Mouse (Mus musculus) liver, embryonic 15.5 days (tissue): ENCODE measurements around the gene Vmn2r45. TPM values are rescaled to one million over a fixed set of nuclear protein-coding genes. Genes with fewer than 3 reads are reported as not detected.
"Not testable (repeated sequence)": the region's sequence is repeated elsewhere in the genome, so short reads cannot be mapped to it uniquely, and the experiment has no call there.

Source experiments
- ATAC-seq: fragments of 200-750 bp; cut with Nextera tagmentation; 2 replicates; pipeline ENCODE4 v1.8.0; 2017; ENCODE audit warnings: moderate number of reproducible peaks, mild to moderate bottlenecking, moderate library complexity; ENCODE audit not compliant: insufficient read depth
- H3K27ac ChIP-seq: fragments of 300-500 bp; sonication (generic); replicated peaks from 2 replicates; pipeline ENCODE4 v1.5.1; 2015; ENCODE audit warnings: mild to moderate bottlenecking, inconsistent platforms
- H3K27me3 ChIP-seq: fragments of 300-500 bp; sonication (generic); 2 replicates; pipeline ENCODE4 v1.6.1; 2015; ENCODE audit warnings: mild to moderate bottlenecking, inconsistent platforms
- H3K36me3 ChIP-seq: fragments of 300-500 bp; sonication (generic); replicated peaks from 2 replicates; pipeline ENCODE4 v1.6.1; 2015; ENCODE audit warnings: moderate library complexity, mild to moderate bottlenecking, inconsistent platforms
- H3K4me1 ChIP-seq: fragments of 300-500 bp; sonication (generic); replicated peaks from 2 replicates; pipeline ENCODE4 v1.6.1; 2015; ENCODE audit warnings: inconsistent platforms
- H3K4me2 ChIP-seq: fragments of 300-500 bp; sonication (generic); 2 replicates; pipeline ENCODE4 v1.6.1; 2015; ENCODE audit warnings: moderate library complexity, mild to moderate bottlenecking, inconsistent platforms
- H3K4me3 ChIP-seq: fragments of 300-500 bp; sonication (generic); replicated peaks from 2 replicates; pipeline ENCODE4 v1.5.1; 2015; ENCODE audit warnings: mild to moderate bottlenecking, inconsistent platforms
- H3K9ac ChIP-seq: fragments of 300-500 bp; sonication (generic); 2 replicates; pipeline ENCODE4 v1.6.1; 2015; ENCODE audit warnings: moderate library complexity, mild to moderate bottlenecking, inconsistent platforms
- H3K9me3 ChIP-seq: fragments of 300-500 bp; sonication (generic); replicated peaks from 2 replicates; pipeline ENCODE4 v1.6.1; 2016; ENCODE audit warnings: inconsistent platforms
- WGBS: fragments of 180-500 bp; shearing (Covaris S2); methylation state at CpG from one replicate; pipeline ENCODE4 v1.1.7; 2015; ENCODE audit warnings: mixed read lengths; ENCODE audit not compliant: insufficient replicate concordance; 5-methylcytosine and 5-hydroxymethylcytosine counted together
- polyA plus RNA-seq: library from polyadenylated mRNA; unstranded; fragments of >200 nt; fragmentation: Nextera tagmentation; extraction: Ambion mirVana; gene quantifications from 2 replicates; pipeline ENCODE4 v1.2.1, GENCODE M21; 2015

Gene Vmn2r45
- polyA plus RNA-seq, result not detected in 2 replicates

GRCm38 (mm10) chr7:8488975-8489374, at the start of gene Vmn2r45:
Gene Vmn2r45, minus strand, starts transcription at chr7:8489075.
- not testable (repeated sequence) for ATAC-seq, H3K4me3 ChIP-seq, H3K36me3 ChIP-seq, H3K4me2 ChIP-seq, H3K27ac ChIP-seq, H3K9ac ChIP-seq, H3K9me3 ChIP-seq, H3K4me1 ChIP-seq, H3K27me3 ChIP-seq
- WGBS, result 31% methylated on average over 2 of the region's 2 CpGs

Other genes starting within 250 kb of the Vmn2r45 start
- not detected in 2 replicates for gene Vmn2r43, start 228.5 kb downstream of the Vmn2r45 start, polyA plus RNA-seq
- gene Vmn2r44, start 105.7 kb downstream of the Vmn2r45 start, polyA plus RNA-seq, result not detected in 2 replicates